Mouse (Mus musculus) brown adipose tissue, adult 24 weeks (tissue): ENCODE measurements around the gene Nid1. TPM values are rescaled to one million over a fixed set of nuclear protein-coding genes. Genes with fewer than 3 reads are reported as not detected.
"Not testable (repeated sequence)": the region's sequence is repeated elsewhere in the genome, so short reads cannot be mapped to it uniquely, and the experiment has no call there.

ENCODE experiments used
- H3K27ac ChIP-seq: fragments of 200-500 bp; replicated peaks from 2 replicates; pipeline ENCODE4 v1.5.1; 2012; ENCODE audit warnings: low read depth, mild to moderate bottlenecking, low read length
- H3K4me1 ChIP-seq: fragments of 200-500 bp; 2 replicates; pipeline ENCODE4 v1.6.1; 2012; ENCODE audit warnings: low read length, mixed read lengths; ENCODE audit not compliant: control insufficient read depth, insufficient read depth, insufficient read length
- H3K4me3 ChIP-seq: fragments of 200-500 bp; 2 replicates; pipeline ENCODE4 v1.5.1; 2012; ENCODE audit warnings: low read depth, mild to moderate bottlenecking, low read length, moderate library complexity; ENCODE audit not compliant: insufficient read depth
- polyA plus RNA-seq: library from polyadenylated mRNA; stranded (reverse); fragments of >200 nt; gene quantifications from 2 replicates; pipeline ENCODE4 v1.2.4, GENCODE M21; 2012; ENCODE audit not compliant: missing spikeins, insufficient read depth, insufficient read length

The Nid1 gene
- 45.2 and 56.6 TPM in 2 replicates for polyA plus RNA-seq

DNA sequence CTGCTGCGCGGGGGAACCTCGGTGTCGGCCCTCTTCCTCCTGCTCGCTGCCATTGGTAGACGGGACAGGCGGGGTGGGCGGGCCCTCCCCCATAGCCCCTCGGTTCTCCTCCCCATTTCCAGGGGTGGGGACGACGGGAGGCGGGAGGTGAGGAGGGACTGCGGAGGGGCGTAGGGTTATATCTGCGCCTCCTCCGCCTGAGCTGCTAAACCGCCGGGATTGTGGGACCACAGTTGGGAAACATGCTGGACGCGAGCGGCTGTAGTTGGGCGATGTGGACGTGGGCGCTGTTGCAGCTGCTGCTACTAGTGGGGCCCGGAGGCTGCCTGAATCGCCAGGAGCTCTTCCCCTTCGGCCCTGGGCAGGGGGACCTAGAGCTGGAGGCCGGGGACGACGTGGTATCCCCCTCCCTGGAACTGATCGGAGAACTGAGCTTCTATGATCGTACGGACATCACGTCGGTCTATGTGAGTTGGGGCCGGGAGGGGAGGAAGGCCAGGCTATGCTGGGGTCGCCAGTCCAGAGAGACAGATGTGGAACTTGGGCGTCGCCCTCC is at the start of gene Nid1:
Gene Nid1 (plus strand): TSS at position 92 of the 556 bp plus-strand sequence.
- not testable (repeated sequence) for H3K4me1 ChIP-seq
- peak within 1 kb of the TSS; percentile 62 for H3K4me3 ChIP-seq
- peak within 1 kb of the TSS; percentile 68 for H3K27ac ChIP-seq

DNA sequence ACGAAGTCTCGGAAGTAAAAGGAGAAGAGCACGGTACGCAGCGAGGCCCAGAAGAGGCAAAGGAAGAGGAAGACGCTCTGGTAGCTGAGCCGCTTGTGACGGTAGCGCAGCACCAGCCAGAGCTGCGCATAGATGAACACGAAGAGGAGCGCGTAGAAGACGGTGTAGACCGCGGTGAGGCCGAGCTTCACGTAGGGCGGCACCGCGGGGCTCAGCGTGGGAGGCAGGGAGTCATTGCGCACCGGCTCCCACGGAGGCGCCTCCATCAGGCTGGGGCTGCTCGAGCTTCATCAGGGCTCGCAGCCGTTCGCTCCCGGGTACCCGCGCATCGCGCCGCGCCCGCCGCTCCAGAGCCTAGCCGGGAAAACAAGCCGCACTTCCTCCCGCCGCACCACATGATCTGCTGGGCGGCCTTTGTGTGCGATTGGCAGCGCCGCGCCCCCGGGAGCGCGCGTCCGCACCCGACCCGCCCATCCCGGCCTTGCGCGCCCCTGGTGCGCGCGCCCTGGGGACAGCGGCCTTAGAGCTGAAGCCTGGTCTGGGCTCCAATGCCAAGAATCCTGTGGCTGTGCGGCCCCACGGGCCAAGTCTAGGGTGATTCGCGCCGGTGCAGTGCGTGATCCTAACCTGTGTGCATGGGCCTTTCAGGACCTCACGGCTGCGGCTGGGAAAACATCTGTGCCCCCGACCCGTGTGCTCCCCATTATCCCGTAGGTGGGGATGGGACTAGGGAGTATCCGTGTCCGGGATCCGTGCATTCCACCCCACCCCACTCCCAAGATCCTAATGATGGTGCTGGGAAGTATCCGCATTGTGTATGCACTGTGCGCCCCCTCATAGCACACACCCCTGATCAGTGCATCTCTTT is 43.9 kb upstream of the Nid1 start, which contains the start of gene Gpr137b:
Gene Gpr137b (minus strand): TSS at position 787 of the 868 bp plus-strand sequence.
- H3K4me3 ChIP-seq, result peak within 1 kb of the TSS; percentile 68
- H3K27ac ChIP-seq, result peak within 1 kb of the TSS; percentile 52; the same call in 1 of the 2 replicates
- H3K4me1 ChIP-seq, result not testable (repeated sequence)

DNA sequence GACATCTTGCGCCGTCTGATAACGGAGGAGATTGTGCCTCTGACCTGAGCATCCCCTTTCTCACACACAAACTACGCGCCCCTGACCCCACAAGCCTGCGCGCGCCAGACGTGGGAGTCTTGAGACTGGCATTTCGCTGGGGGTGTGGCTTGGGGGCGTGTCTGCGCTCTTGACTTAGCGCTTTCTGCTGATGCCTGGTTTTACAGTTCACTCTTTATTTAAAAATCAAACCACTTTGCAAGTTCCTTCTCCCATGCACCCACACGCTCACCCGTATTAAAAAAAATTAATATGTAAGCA is 43.3 kb upstream of the Nid1 start:
- peak overlapping the region; percentile 48 for H3K4me3 ChIP-seq
- H3K27ac ChIP-seq, result not testable (repeated sequence)

DNA sequence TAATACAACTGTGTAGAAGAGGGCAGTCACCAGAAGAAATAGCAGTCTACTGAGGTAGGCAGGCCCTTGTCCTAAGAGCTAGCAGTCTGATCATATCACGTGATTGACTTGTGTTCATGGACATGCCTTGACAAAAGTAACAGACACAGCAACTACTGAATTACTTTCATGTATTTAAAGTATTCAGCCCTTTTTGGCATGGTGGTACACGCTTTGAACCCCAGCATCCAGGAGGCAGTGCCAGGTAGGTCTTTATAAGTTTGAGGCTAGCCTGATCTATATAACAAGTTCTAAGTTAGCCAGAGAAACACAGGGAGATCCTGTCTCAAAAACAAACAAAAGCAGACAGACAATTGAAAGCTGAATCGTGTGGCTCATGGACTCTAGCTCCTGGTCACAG is 36.5 kb upstream of the Nid1 start:
- not testable (repeated sequence) for H3K4me3 ChIP-seq, H3K27ac ChIP-seq, H3K4me1 ChIP-seq

More for the DNA sequence above, 43.3 kb upstream of the Nid1 start:
- not testable (repeated sequence) for H3K4me1 ChIP-seq

- H3K4me1 ChIP-seq, H3K4me3 ChIP-seq, H3K27ac ChIP-seq: not testable (repeated sequence)
Measured at GRCm38 (mm10) chr13:13402818-13403217, 34.5 kb upstream of the Nid1 start.

- H3K4me3 ChIP-seq, H3K27ac ChIP-seq, H3K4me1 ChIP-seq: not testable (repeated sequence)
Measured at GRCm38 (mm10) chr13:13403366-13403765, 34.0 kb upstream of the Nid1 start.

- not testable (repeated sequence) for H3K27ac ChIP-seq, H3K4me1 ChIP-seq, H3K4me3 ChIP-seq
Measured at GRCm38 (mm10) chr13:13403839-13404238, 33.5 kb upstream of the Nid1 start.

- H3K4me1 ChIP-seq, H3K27ac ChIP-seq, H3K4me3 ChIP-seq: not testable (repeated sequence)
Measured at GRCm38 (mm10) chr13:13404517-13405155, 32.7 kb upstream of the Nid1 start.

GRCm38 (mm10) chr13:13405511-13405910 is 31.8 kb upstream of the Nid1 start:
- not testable (repeated sequence) for H3K4me1 ChIP-seq, H3K4me3 ChIP-seq, H3K27ac ChIP-seq

DNA sequence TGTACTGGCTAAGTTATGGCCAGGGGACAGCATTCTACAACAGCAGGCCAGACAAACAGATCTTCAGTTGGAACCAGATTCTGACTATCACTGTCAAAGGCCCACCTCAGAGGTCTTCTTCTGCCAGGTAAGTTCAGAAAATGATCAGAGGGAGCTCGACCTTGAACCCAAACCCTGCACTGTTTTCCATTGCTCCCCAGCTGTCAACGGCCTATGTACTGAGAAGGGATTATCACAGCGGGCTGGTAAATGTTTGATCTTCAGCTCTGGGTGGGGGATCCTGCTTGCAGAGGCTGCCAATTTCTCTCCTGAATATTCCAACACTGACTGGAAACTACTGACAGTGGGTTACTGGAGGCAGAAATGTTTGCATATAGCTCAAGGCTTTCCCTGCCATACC is 23.1 kb upstream of the Nid1 start:
- H3K4me3 ChIP-seq, result no peak overlapping the region
- H3K27ac ChIP-seq, result no peak overlapping the region
- no peaks in the 10 kb centered on the region for H3K4me1 ChIP-seq

- not testable (repeated sequence) for H3K4me1 ChIP-seq, H3K4me3 ChIP-seq, H3K27ac ChIP-seq
Measured at GRCm38 (mm10) chr13:13415120-13416006, 22.0 kb upstream of the Nid1 start.

GRCm38 (mm10) chr13:13416007-13416337 is 21.4 kb upstream of the Nid1 start:
- not testable (repeated sequence) for H3K27ac ChIP-seq, H3K4me3 ChIP-seq, H3K4me1 ChIP-seq

- H3K4me1 ChIP-seq, H3K27ac ChIP-seq, H3K4me3 ChIP-seq: not testable (repeated sequence)
Measured at GRCm38 (mm10) chr13:13418859-13419258, 18.5 kb upstream of the Nid1 start.

- H3K27ac ChIP-seq, H3K4me3 ChIP-seq, H3K4me1 ChIP-seq: not testable (repeated sequence)
Measured at GRCm38 (mm10) chr13:13423301-13423700, 14.1 kb upstream of the Nid1 start.

DNA sequence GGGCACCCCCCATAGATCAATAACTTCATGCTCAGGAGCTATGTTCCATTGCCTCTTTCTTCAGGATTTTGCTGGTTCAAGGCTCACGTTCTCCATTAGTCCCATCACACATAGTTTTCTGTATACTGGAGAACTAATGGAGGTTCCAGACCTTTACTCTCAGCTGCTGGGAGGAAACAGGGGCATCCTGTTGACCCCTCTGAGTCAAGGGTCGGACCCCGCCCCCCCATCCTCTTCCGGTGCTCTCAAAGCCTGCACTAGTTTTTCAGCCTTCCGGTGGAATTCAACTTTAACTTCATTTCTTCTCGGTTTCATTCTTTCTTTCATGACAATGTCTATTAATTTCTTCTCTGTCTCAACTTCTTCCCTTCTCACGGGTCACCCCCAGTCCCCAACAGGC is 1.2 kb upstream of the Nid1 start:
- H3K4me3 ChIP-seq, H3K27ac ChIP-seq, H3K4me1 ChIP-seq: not testable (repeated sequence)
